Mouse (Mus musculus) kidney, adult 2 months (tissue): ENCODE measurements around the gene Srsf11. TPM values are rescaled to one million over a fixed set of nuclear protein-coding genes. Genes with fewer than 3 reads are reported as not detected.

ENCODE experiments used
- DNase-seq: peaks from one replicate; pipeline ENCODE4 v3.0.0; 2021
- H3K27ac ChIP-seq: fragments of 200-500 bp; 2 replicates; pipeline ENCODE4 v1.5.1; 2012; ENCODE audit warnings: low read depth, low read length, control low read depth, inconsistent platforms; ENCODE audit not compliant: insufficient read depth
- H3K27me3 ChIP-seq: fragments of 200-500 bp; replicated peaks from 2 replicates; pipeline ENCODE4 v1.6.1; 2012; ENCODE audit warnings: mild to moderate bottlenecking, moderate library complexity, low read length, inconsistent platforms; ENCODE audit not compliant: control insufficient read depth, insufficient read depth
- H3K36me3 ChIP-seq: fragments of 200-500 bp; 2 replicates; pipeline ENCODE4 v1.6.1; 2012; ENCODE audit warnings: mild to moderate bottlenecking, moderate library complexity, low read length, inconsistent platforms; ENCODE audit not compliant: control insufficient read depth, insufficient read depth
- H3K4me1 ChIP-seq: fragments of 200-500 bp; 2 replicates; pipeline ENCODE4 v1.6.1; 2011; ENCODE audit warnings: low read length; ENCODE audit not compliant: control insufficient read depth, insufficient read depth
- H3K4me3 ChIP-seq: fragments of 200-500 bp; 2 replicates; pipeline ENCODE4 v1.5.1; 2011; ENCODE audit warnings: mild to moderate bottlenecking, low read depth, low read length, control low read depth; ENCODE audit not compliant: insufficient read depth
- CTCF ChIP-seq: fragments of 200-500 bp; conservative IDR thresholded peaks from 2 replicates; pipeline ENCODE4 v1.5.1; 2011; ENCODE audit warnings: low read depth, mild to moderate bottlenecking, control low read depth, low read length, moderate library complexity, mixed read lengths; ENCODE audit not compliant: insufficient read depth, insufficient read length
- POLR2A ChIP-seq: fragments of 200-500 bp; IDR thresholded peaks from one replicate; pipeline ENCODE4 v1.6.1; 2011; ENCODE audit warnings: low read depth, low read length, control low read depth
- WGBS: fragments of 180-500 bp; shearing (Covaris S2); methylation state at CpG from one replicate; pipeline ENCODE4 v1.1.7; 2018; 5-methylcytosine and 5-hydroxymethylcytosine counted together
- polyA plus RNA-seq: library from polyadenylated mRNA; depleted of rRNA; stranded (reverse); fragments of >200 nt; gene quantifications from 2 replicates; pipeline ENCODE4 v1.2.3, GENCODE M21; 2012

Srsf11 gene
- polyA plus RNA-seq, 1 experiment, result 171 TPM

- peaks cover 1% of the 10 kb centered on the region for H3K36me3 ChIP-seq
- no peak overlapping the region for H3K27ac ChIP-seq
- H3K4me1 ChIP-seq, result no peaks in the 10 kb centered on the region
- H3K27me3 ChIP-seq, result no peaks in the 10 kb centered on the region
- 98% methylated on average over 2 of the region's 2 CpGs for WGBS
- no peak overlapping the region for H3K4me3 ChIP-seq
- DNase-seq, result no peak
- TF ChIP-seq CTCF (no peak), POLR2A (no peak)
These were observed 28.8 kb upstream of the Srsf11 start for GRCm38 (mm10) chr3:158065256-158065655.

- H3K27ac ChIP-seq, result no peak overlapping the region
- no peak for DNase-seq
- 90% methylated on average over 5 of the region's 5 CpGs for WGBS
- H3K4me3 ChIP-seq, result no peak overlapping the region
- TF ChIP-seq POLR2A (no peak), CTCF (no peak)
- H3K27me3 ChIP-seq, result no peaks in the 10 kb centered on the region
- no peaks in the 10 kb centered on the region for H3K4me1 ChIP-seq
- H3K36me3 ChIP-seq, result no peaks in the 10 kb centered on the region; the same call in 1 of the 2 replicates
These were observed 25.5 kb upstream of the Srsf11 start for GRCm38 (mm10) chr3:158061811-158062523.

DNA sequence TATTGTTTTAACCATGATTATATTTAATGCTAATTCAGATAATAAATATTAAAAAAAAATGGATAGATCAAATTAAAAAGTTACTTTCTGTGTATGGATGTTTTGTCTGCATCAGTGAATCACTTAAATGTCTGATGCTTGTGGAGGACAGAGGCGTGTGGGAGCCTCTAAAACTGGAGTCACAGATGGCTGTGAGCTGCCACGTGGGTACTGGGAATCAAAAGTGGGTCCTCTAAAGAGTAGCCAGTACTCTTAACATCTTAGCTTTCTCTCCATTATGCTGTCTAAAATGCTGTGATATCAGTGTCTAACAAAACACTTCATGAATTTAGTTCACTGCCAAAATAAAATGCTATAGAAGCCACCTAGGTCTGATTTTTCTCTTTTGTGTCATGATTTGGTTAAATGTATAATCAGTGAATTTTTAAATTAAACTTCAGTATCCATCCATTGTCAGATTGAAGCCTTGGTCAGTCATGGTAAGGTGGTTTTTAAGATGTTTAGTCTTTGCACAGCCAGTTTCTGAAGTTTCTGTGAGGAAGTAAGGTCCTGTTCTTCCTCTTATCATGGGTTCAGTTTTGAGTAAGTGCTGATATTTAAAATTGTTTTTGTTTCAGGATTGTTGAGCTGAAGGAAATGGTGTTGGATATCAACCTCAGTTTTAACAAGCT lies 24.3 kb upstream of the Srsf11 start:
- Histone ChIP-seq H3K27ac (no peak overlapping the region), H3K27me3 (no peaks in the 10 kb centered on the region), H3K4me1 (no peaks in the 10 kb centered on the region), H3K36me3 (peaks cover 2% of the 10 kb centered on the region), H3K4me3 (no peak overlapping the region)
- DNase-seq, result no peak
- TF ChIP-seq CTCF (no peak), POLR2A (no peak)
- WGBS, result 84% methylated on average over 2 of the region's 2 CpGs

DNA sequence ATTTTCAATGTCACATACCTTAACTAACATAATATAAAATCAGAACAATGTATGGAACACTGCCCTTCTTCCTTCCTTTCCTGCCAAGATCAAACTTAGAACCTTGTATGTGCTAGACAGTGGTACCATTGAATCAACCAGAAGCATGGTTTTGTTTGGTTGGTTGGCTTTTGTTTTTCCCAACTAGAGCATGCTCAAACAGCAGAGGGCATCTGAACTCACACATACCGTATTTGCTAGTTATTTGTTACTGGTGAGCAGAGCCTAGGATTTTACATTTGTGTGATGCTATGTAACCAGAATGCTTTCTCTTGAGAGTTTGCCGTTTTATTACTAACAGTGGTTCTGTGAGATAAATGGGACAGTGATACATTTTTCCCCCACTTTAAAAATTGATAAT lies 13.1 kb upstream of the Srsf11 start:
- WGBS, result 81% methylated on average over 2 of the region's 2 CpGs
- H3K4me3 ChIP-seq, result no peak overlapping the region
- no peaks in the 10 kb centered on the region for H3K4me1 ChIP-seq
- no peaks in the 10 kb centered on the region for H3K27me3 ChIP-seq
- no peaks in the 10 kb centered on the region for H3K36me3 ChIP-seq
- no peak for DNase-seq
- no peak overlapping the region for H3K27ac ChIP-seq
- TF ChIP-seq POLR2A (no peak), CTCF (no peak)

DNA sequence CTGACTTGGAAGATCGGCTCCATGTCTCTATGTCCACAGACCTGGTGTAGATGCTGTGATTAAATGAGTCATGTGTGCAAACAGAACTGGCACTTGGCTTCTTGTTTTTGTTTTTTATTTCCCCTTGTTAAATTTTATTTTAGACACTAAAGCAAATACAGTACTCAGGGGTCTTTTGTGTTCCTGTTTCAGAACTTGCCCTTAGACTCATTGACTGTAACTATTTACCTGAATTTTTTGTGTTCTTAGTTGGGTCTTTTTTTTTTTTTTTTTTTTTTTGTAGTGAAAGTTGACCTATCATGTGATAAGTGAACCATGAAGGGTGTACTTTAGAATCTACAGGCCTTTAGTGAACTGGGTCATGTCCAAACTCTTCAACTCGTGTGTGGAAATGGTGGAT lies 4.3 kb upstream of the Srsf11 start:
- DNase-seq, result peak; percentile 34
- TF ChIP-seq CTCF, result no peak
- no peak for TF ChIP-seq POLR2A
- Histone ChIP-seq H3K27ac (no peak overlapping the region), H3K4me3 (no peak overlapping the region), H3K36me3 (no peaks in the 10 kb centered on the region), H3K4me1 (no peaks in the 10 kb centered on the region), H3K27me3 (no peaks in the 10 kb centered on the region)
- WGBS, result 50% methylated on average over 2 of the region's 2 CpGs

- peaks cover 6% of the 10 kb centered on the region for H3K4me1 ChIP-seq
- 94% methylated on average over 3 of the region's 3 CpGs for WGBS
- no peaks in the 10 kb centered on the region for H3K36me3 ChIP-seq
- H3K4me3 ChIP-seq, result no peak overlapping the region
- no peak for TF ChIP-seq POLR2A
- no peak for TF ChIP-seq CTCF
- no peaks in the 10 kb centered on the region for H3K27me3 ChIP-seq
- no peak for DNase-seq
- H3K27ac ChIP-seq, result no peak overlapping the region
These were observed 1.7 kb upstream of the Srsf11 start for GRCm38 (mm10) chr3:158038106-158038505.

DNA sequence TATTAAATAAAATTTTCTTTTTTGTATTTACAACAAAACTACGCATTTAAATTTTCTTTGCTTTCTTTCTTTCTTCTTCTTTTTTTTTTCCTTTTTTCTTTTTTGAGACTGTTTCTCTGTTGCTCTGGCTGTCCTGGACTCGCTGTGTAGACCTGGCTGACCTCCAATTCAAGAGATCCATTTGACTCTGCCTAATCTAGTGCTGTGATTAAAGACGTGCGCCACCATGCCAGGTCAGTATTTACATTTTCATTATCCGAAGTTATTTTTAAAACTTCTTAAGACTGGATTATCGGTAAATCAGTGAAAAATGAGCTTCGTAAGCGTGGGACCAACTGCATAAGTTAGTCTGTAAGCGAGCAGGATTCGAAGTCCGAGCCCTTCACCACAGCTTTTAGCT lies 573 bp downstream of the Srsf11 start:
- no peak for TF ChIP-seq POLR2A
- TF ChIP-seq CTCF, result no peak
- under 1% methylated on average over 11 of the region's 11 CpGs for WGBS
- H3K36me3 ChIP-seq, result no peaks in the 10 kb centered on the region

More for the DNA sequence above, 573 bp downstream of the Srsf11 start:
- Histone ChIP-seq H3K4me1 (peaks cover 6% of the 10 kb centered on the region), H3K4me3 (peak overlapping the region; percentile 74), H3K27ac (peak overlapping the region; percentile 87), H3K27me3 (no peaks in the 10 kb centered on the region)
- DNase-seq, result peak; percentile 58
